Mouse (Mus musculus) heart, postnatal 10 days (tissue): Measurements from ENCODE around the gene Fam168a. TPM values are rescaled to one million over a fixed set of nuclear protein-coding genes. Genes with fewer than 3 reads are reported as not detected.
A peak's percentile ranks its signal among the peaks of the same experiment; 100 is the strongest.
"Not testable (repeated sequence)": the region's sequence is repeated elsewhere in the genome, so short reads cannot be mapped to it uniquely, and the experiment has no call there.

ENCODE experiments used
- DNase-seq, 2 experiments: peaks; one replicate each; pipeline ENCODE4 v3.0.0; 2021
- intact Hi-C: fragments of 180-260 bp; cut with DNase I; formaldehyde crosslinking; loops from one replicate; pipeline ENCODE4 v1.15.1; 2025
- total RNA-seq, 2 experiments: library from RNA; stranded (reverse); gene quantifications; 2 replicates each; pipeline ENCODE4 v1.2.3; 2021

Fam168a gene
- total RNA-seq, 2 experiments from 2014 or later = 52.7 to 53.7 TPM

DNA sequence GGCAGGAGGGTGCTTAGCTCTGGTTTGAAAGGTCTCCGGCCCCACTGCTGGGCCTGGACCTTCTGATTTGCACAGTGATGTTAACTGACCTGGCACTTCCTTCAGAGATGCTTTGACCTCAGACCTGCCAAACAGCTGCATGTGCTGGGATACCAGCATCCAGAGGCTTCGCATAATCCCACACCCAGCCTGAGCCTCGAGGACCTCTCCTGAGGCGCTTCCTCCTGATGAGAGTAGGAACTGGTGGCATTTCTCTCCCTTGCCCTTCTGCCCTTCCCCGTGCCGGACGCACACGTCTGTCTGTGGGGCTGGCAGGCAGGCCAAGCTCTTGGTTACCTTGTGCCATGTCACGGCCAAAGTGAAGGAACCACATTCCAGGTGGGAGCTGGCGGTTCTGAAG, 130.2 kb downstream of the Fam168a start:
- intact Hi-C loops = loop anchor here (10.0 kb wide), 1 partner anchor 62 kb away; no protein-coding TSS in a partner anchor
- DNase-seq = no peak

DNA sequence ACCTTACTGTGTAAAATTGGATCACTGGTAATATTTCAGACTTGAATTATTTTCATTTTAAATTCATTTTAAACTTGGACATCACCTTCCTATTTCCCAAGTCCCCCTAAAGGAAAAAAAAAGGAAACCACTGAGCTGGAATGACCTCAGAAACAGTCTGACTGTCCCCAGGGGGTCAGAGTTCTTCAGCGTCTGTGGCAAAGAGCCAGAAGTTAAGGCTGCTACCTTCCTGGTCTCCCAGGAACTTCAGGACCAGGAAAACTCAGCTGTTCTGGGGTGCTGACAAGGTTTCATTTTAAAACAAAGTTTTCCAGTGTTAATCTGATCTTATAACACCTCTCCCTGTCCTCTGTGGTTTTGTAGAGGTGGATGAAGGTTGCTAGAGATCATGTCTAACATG, 131.3 kb downstream of the Fam168a start:
- intact Hi-C loops = loop anchor here (10.0 kb wide), 1 partner anchor 63 kb away; no protein-coding TSS in a partner anchor
- peak in 1 of 2 experiments; percentile 12 for DNase-seq

DNA sequence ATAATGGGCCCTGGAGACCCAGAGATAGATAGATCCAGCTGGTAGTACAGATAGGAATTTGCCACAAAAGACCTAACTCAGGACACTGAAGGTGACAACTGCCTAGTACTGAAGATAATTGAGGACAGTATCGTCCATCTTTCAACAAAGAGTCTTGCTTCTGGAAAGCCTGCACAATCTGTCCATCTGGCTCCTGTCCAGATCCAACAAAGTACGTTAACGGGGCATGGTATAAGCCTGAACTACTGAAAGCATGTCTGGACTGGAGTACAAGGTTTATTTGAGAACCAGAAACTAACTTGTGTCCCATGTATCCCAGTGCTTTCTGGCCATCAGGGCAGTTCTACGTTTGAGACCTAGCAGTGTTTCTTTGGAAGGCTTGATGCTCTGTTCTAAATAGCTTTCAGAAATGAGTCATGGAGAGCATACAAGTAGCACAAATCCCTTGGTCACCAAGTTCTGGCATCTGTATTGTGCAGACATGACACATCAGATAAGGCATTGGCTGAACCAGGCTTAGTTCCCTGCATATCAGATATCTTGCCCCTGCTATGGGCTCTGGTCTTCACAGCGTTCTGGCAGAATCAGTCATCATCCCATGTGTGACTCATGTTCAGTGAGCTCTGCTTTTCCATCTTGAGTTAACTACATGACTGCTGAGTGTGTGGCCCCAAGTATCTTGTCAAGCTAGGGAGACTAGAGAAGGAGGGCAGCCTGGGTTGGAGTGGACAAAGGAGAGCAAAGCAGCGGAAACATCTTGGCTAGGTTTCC, 133.4 kb downstream of the Fam168a start:
- intact Hi-C loops = loop anchor here (10.0 kb wide), 1 partner anchor 65 kb away; no protein-coding TSS in a partner anchor
- peak in 1 of 2 experiments; percentile 18 for DNase-seq

- intact Hi-C loops = no loop called here
- no peak for DNase-seq
Measured at GRCm38 (mm10) chr7:100840906-100841305, 134.5 kb downstream of the Fam168a start.

- intact Hi-C loops = no loop called here
- no peak for DNase-seq
Measured at GRCm38 (mm10) chr7:100841608-100842007, 135.2 kb downstream of the Fam168a start.

GRCm38 (mm10) chr7:100842175-100842574, 135.7 kb downstream of the Fam168a start:
- no peak for DNase-seq

GRCm38 (mm10) chr7:100843866-100844265, 137.4 kb downstream of the Fam168a start:
- DNase-seq = no peak
- intact Hi-C loops = no loop called here

More at GRCm38 (mm10) chr7:100842175-100842574, 135.7 kb downstream of the Fam168a start:
- intact Hi-C loops = no loop called here

- DNase-seq = peak in 1 of 2 experiments; percentile 8
- intact Hi-C loops = no loop called here
Measured at GRCm38 (mm10) chr7:100844385-100845025, 138.1 kb downstream of the Fam168a start.

- peak in 1 of 2 experiments; percentile 7 for DNase-seq
- intact Hi-C loops = no loop called here
Measured at GRCm38 (mm10) chr7:100845026-100845400, 138.6 kb downstream of the Fam168a start.

GRCm38 (mm10) chr7:100845412-100845811, 139.0 kb downstream of the Fam168a start:
- intact Hi-C loops = no loop called here
- peak; percentile 71 for DNase-seq

DNA sequence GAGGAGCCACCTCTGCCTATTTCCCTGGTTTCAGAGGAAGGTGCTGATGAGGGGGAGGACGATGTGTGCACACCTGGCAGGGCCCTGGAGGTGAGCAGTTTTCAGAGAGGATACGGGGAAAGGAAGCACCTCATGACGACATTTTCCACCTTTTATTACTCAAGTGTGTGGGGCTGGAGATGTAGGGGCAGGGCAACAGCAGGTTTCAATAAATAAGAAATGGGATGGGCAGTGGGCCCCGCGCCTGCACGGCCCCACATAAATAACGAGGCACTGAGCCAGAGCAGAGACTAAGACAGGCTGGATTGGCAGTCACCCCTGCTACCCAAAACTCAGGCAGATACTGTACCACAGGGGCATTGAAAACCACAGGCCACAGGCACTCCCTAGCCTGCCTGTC, 139.6 kb downstream of the Fam168a start:
- intact Hi-C loops = not testable (repeated sequence)
- DNase-seq = peak in 1 of 2 experiments; percentile 10

- DNase-seq = no peak
- intact Hi-C loops = no loop called here
Measured at GRCm38 (mm10) chr7:100847131-100847530, 140.7 kb downstream of the Fam168a start.

DNA sequence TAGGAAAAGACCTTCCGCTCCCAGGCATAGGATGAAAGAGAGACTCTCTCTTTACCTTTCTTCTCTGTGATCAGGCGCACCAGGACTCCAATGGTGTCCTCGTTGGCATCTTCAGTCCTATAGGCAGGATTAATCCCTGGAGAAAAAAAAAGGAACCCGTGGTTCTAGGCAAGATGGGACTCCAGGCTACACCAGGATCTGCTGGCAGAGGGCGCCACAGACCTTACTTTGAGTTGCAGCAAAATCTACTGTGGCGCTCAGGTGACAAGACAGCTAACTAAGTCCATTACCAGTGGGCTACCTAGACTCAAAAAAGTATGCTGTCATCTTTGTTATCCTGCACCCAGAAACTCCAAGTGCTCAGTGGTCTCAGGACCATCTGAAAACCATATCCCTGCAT, 142.3 kb downstream of the Fam168a start:
- intact Hi-C loops = loop anchor here (1.0 to 2.0 kb wide), 2 partner anchors 18 to 38 kb away; no protein-coding TSS in a partner anchor
- DNase-seq = peak; percentile 79 to 88

GRCm38 (mm10) chr7:100849508-100849907, 143.1 kb downstream of the Fam168a start:
- intact Hi-C loops = loop anchor here (2.0 kb wide), 1 partner anchor 37 kb away; no protein-coding TSS in a partner anchor
- no peak for DNase-seq

- intact Hi-C loops = no loop called here
- peak in 1 of 2 experiments; percentile 39 for DNase-seq
Measured at GRCm38 (mm10) chr7:100851481-100852356, 145.3 kb downstream of the Fam168a start.

DNA sequence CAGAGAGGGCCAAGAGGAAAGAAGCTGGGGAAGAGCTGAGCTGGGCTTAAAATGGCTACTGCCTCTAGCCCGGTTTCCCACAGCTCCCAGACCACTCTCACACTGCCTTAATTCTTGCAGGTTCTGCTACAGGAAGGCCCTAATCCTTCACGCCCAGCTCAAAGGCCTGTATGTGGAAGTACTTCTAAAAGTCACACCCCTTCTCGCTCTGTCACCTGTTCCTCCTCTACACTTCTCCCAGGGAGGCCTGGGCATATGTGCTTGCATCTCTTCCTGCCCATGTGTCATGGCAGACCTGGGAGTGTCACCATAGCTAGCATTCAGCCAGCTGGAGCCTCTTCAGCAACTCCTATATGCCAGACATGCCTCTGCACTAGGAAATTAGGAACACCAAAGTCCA, 147.0 kb downstream of the Fam168a start:
- no peak for DNase-seq
- intact Hi-C loops = no loop called here

DNA sequence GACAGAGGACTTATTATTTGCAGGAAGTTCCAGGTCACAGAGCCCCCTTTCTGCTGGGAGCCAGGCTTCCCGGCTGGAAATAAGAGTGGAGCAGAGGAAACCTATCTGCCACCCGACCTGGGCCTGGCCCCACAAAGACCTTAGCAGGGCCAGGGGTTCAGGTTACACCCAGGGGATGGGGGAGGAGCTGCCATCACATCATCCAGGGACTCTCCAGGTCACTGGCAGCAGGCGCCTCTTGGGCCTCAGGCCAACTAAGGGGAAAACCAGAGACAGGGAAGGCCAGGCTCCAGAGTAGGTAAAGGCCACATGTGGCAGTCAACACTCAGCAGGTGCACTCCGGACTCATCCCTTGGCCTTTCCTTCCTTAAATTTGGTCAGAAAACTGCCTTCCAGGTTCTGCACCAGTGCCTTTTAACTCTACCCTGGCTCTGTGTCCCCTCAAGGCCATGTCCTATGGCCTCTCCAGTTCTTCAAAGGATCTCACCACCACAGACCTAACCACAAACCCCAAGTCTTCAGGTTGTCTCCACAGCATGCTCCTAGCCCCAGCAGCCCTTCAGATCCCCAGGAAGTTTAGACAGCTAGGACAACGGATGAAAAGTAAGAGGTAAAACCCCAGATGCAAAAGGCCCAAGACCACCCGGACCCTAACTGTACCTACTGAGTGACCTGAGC, 147.8 kb downstream of the Fam168a start:
- intact Hi-C loops = no loop called here
- peak in 1 of 2 experiments; percentile 38 for DNase-seq

DNA sequence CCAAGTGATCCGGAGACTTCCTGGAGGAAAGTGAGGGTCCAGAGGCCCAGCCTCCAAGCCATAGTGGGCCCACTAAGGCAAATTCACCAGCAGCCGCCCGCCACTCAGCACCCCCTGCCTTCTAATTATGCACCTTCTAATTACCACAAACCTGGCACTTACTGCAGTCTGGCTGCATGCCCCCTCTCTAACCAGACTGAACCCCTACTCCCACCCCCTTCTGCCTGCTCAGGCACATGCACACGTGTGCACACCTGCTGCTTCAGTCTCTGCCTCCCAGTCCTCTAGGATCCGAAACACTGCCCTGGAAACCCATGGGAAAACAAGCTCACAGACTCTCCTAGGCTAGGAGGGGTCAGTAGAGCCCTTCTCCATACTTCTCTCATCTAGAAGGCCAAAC, 148.4 kb downstream of the Fam168a start:
- DNase-seq = no peak
- intact Hi-C loops = no loop called here

GRCm38 (mm10) chr7:100855300-100855699, 148.9 kb downstream of the Fam168a start:
- intact Hi-C loops = no loop called here

More at GRCm38 (mm10) chr7:100855300-100855699, 148.9 kb downstream of the Fam168a start:
- DNase-seq = no peak
